Mouse (Mus musculus) megakaryocyte, embryonic 14.5 days (primary cell): ENCODE results near the gene 5330417C22Rik.

Experiments
- FLI1 ChIP-seq: IDR thresholded peaks from 2 replicates; pipeline ENCODE4 v1.6.1; 2012; ENCODE audit warnings: low read length, inconsistent platforms, mixed read lengths
- GATA1 ChIP-seq: IDR thresholded peaks from 3 replicates; pipeline ENCODE4 v1.6.1; 2012; ENCODE audit warnings: mixed read lengths, low read length, inconsistent platforms, borderline replicate concordance

GRCm38 (mm10) chr3:108436380-108436714 lies 100.0 kb downstream of the 5330417C22Rik start:
- no peak for TF ChIP-seq GATA1
- no peak for TF ChIP-seq FLI1
